Mouse (Mus musculus): ENCODE data around the gene Tspan8.
"Not testable (repeated sequence)": the region's sequence is repeated elsewhere in the genome, so short reads cannot be mapped to it uniquely, and the experiment has no call there.

Gene Tspan8

DNA sequence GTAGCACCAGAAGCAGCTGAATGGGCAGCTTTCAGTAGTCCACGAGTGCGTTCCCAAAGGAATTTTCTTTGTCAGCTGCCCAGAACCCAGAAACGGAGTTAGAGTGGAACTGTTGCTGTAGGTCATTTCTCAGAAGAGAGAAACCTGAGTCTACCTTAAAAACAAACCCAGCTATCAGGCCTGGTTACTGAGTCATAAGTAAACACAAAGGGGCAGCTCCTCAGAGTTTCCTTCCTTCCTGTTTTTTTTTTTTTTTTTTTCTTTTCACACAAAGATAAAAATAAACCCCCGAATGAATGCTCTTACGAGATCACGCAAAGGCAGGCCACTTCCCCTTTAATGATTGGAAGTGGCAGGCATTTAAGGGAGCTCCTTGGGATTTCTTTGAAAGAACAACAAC is at the start of gene Tspan8:
Tspan8 (plus strand) TSS at position 322 of the 400 bp plus-strand sequence.
- DNase-seq (ENCODE audit: extremely low read depth, low read depth): peak; percentile 65

DNA sequence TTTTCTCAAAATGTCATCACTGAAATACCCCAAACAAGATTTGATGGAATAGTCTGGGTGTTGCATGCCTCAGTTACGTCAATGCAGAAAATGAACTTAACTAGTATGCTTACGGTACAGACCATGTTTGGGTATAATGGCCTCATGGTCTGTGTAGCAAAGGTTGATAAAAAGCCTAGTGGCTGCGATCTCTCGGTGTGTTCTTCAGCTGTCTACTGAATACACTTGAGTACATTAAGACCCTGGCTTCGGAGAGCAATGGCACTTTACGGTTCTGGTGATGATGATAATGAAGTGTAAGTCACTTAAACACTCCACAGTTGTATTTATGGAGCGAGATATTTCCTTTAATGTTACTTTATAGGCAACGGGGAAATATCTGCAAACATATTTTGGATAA is 46.6 kb upstream of the Tspan8 start:
- no peak for DNase-seq (ENCODE audit: extremely low read depth, low read depth)

DNA sequence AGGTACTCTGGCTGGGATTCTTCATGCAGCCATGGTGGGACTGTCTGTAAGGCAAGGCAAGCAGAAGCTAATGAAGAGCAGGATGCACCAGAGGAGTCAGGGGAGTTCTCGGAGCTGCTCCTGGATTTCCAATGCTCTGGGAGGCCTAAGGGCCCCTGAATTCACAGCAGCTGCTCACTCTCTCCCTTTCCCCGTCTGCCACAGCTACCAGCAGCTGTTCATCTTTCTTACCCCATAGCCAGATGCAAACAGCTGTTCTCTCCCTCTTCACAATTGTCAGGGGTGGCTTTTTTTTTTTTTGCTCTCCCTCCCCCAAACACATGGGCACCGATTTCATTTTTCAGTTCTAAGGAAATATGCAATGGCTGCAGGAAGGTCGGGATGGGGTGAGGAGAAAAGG is 42.2 kb upstream of the Tspan8 start:
- DNase-seq (ENCODE audit: extremely low read depth, low read depth): no peak

DNA sequence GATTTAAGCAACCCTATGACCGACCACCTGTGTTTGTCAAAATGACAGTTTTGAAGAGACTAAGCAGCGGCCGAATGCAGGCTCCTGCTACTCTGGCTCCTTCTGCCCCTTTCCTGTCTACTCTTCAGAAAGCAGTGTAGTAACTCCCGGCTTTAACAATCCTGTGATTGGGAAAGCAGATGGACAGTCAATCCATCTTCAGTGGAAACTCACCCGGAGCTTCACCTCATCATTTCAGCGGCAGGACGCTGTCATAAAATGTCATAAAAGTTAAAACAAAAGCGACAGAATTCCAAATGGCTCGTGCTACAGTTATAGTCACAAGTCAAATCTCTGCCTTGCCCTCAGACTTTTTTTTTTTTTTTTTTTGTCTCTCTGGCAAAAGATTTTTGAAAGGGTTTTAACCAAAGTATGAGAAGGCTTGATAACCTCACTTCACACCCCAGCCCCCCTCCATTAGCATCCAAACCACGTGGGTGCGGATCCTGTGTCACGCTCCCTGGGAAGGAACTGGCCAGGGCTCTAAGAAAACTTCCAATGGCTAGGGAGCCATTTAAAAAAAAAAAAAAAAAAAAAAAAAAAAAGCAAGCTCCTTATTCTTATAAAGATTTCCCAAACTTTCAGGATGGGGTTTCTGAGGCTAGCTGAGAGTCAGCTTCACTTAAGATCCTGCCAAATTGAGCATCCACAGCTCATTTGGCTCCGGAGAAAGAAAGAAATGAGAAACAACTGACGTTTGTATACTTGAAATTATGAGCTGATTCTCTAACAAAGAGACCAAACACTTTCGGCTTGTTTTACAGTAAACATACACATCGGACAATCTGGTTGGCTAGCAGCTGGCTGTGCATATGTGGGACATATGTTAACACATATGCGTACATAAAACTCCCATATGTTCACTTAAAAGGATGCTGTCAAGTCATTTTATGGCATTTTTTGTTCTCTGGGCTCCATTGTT is 40.4 kb upstream of the Tspan8 start:
- no peak for DNase-seq (ENCODE audit: extremely low read depth, low read depth)

- DNase-seq (ENCODE audit: extremely low read depth, low read depth): no peak
These were observed 39.3 kb upstream of the Tspan8 start for GRCm38 (mm10) chr10:115777366-115777765.

- no peak for DNase-seq (ENCODE audit: extremely low read depth, low read depth)
These were observed 38.0 kb upstream of the Tspan8 start for GRCm38 (mm10) chr10:115778624-115779023.

DNA sequence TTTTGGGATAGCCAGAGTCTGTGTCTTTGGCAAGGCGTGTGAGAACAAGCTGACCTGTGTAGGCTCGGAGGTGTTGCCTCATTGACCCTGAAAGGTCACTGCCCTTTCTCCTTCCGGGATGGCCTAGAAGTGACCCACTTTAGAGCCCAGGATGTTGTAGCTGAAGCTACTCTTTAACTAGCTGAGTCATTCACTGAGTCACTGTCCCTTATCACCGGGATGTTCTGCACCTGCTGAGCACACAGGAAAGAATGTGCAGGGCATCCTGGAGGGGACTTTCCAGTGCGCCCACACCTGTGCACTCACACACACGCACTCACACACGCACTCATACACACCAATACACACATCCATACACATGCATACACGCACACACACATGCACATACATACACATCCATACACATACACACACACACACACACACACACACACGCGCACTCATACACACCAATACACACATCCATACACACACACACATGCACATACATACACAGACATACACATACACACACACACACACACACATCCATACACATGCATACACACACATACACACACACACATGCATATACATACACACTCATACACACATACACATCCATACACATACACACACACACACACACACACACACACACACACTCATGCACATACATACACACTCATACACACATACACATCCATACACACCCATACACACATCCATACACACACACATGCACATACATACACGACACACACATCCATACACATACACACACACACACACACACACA is 36.2 kb upstream of the Tspan8 start:
- DNase-seq (ENCODE audit: extremely low read depth, low read depth): no peak

DNA sequence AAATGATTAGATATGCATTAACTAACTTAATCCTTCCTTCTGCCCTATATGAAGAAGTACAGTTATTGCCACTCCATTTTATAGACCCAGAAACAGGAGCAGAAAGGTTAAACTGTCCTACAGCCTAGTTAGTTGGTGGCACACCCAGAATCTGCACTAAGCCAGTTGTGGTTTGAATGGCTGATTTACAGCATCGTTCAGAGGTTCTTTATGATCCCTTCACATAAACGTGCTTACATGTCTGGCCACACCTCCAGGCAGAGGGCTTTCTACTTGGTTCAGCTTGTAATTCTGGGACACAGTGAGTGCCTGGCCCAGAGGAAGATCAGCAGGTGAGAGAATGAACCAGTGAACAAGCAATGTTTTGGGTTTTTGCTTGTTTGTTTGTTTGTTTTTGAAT is 33.4 kb upstream of the Tspan8 start:
- no peak for DNase-seq (ENCODE audit: extremely low read depth, low read depth)

- no peak for DNase-seq (ENCODE audit: extremely low read depth, low read depth)
These were observed 25.8 kb upstream of the Tspan8 start for GRCm38 (mm10) chr10:115790788-115791187.

DNA sequence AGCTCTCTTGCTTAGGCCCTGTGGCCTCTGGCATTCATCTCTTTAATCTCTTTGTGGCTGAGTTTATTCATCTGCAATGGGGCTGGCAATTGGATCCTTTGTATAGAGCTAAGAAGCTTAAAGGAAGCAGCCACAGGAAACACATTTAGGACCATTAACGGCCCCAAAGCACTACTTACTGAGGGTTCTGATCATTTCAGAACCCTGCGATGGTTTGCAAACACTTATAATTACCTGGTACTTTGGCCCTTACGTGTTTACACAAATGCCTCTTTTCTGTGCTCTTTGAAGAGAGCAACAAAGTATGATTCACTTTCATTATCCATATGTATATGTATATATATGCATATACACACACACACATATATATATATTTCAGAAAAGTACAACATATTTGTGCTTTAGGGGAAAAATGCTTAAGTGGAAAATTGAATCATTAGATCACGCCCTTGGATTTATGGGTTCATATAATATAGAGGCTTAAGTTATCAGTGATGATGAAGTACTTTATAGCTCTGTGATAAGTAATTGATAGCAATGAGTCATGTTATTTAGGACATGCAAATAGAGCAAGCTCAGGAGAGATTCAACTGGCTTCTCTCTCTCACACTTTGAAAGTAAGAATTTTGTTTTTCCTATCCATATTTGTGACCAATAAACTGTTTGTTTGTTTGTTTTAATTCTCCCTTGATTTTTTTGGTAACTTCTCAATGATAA is 20.4 kb upstream of the Tspan8 start:
- DNase-seq (ENCODE audit: extremely low read depth, low read depth): no peak

GRCm38 (mm10) chr10:115801464-115801863 is 15.2 kb upstream of the Tspan8 start:
- DNase-seq (ENCODE audit: extremely low read depth, low read depth): no peak

DNA sequence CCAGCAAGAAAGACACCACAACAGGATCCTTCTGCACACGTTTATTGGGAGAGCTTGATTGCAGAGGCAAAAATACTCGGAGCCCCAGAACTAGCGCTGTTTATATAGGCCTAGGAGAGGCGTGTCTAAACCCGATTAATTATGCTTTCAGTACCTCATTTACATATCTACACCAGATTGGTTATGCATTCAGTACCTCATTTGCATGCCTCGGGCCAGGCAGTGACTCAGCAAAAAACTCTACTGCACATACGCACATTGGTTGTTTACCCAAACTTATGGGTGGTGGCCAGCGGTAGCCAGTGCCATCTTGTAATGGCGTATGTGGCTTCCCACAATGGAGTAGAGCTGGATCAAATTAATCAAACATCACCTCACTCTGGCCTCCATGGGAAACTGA is 13.6 kb upstream of the Tspan8 start:
- DNase-seq (ENCODE audit: extremely low read depth, low read depth): not testable (repeated sequence)

GRCm38 (mm10) chr10:115803765-115804164 is 12.9 kb upstream of the Tspan8 start:
- peak; percentile 71 for DNase-seq (ENCODE audit: extremely low read depth, low read depth)

- peak; percentile 84 for DNase-seq (ENCODE audit: extremely low read depth, low read depth)
These were observed 10.6 kb upstream of the Tspan8 start for GRCm38 (mm10) chr10:115805987-115806386.

DNA sequence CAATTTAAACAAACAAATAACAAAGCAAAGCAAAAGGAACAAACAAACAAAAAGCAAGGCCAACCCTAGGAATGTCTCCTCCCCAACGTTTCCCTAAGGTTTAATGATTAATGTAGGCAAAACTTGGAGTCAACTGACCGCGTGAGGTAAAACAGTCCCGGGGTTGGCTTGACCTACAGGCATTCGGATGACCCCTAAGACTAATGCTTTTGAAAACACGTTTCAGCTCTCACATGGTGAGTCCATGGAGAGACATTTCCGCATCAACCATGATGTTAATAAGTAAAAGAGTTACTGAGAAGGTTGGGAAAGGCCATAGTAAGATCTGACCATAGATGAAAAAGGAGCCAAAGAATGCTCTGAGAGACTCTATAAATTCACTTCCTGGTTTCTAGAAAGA is 7.5 kb upstream of the Tspan8 start:
- no peak for DNase-seq (ENCODE audit: extremely low read depth, low read depth)

- DNase-seq (ENCODE audit: extremely low read depth, low read depth): no peak
These were observed 5.1 kb upstream of the Tspan8 start for GRCm38 (mm10) chr10:115811519-115811918.

- DNase-seq (ENCODE audit: extremely low read depth, low read depth): no peak
These were observed 1.8 kb upstream of the Tspan8 start for GRCm38 (mm10) chr10:115814878-115815277.

DNA sequence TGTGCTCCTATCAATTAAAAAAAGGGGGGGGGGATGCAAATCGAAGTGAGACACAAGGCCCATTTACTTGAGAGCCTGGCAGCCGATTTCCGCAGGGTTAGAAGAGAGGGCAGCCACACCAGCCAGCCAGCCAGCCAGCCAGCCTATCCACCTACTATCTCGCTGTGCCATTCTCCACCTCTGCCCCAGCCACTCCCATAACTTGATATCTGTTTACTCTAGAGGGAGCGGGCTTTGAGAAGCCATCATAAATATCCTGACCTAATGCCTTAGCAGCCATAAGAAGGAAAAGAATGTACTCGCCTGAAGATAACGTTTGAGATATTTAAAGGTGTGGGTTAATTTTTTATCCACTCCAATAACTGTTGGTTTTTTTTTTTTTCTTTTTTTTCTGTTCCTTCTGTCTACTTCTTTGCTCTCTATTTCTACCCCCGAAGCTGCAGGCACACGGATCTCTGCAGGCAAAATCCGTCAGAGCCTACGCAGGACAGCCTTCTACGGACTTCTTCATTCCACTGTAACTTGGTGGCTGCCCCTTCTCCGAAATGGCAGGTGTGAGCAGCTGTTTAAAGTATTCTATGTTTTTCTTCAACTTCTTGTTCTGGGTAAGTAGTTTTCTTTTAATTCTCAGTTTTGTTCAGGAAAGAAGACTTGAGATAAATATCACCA is 558 bp downstream of the Tspan8 start:
- peak; percentile 59 for DNase-seq (ENCODE audit: extremely low read depth, low read depth)

GRCm38 (mm10) chr10:115825289-115825688 is 8.7 kb downstream of the Tspan8 start:
- no peak for DNase-seq (ENCODE audit: extremely low read depth, low read depth)

GRCm38 (mm10) chr10:115828872-115829271 is 12.2 kb downstream of the Tspan8 start:
- DNase-seq (ENCODE audit: extremely low read depth, low read depth): no peak

DNA sequence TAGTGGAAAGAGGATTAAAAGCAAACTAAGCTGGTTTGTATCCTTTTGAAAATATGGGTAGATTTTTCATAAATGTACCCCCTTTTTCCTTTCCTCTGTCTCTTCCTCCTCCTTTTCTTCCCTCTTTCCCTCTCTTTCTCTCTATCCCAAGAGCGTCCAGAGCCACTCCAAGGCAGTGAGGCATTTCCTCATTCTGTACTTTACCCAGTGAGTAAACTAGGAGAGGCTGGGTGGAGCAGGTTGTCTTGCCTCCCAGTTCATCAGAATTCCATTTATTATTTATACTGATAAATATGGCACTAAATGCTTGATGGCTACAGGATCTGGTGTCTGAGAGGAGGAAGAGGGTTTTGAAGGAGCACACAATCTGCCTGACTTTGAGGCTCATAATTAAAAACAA is 13.1 kb downstream of the Tspan8 start:
- DNase-seq (ENCODE audit: extremely low read depth, low read depth): no peak

Measured in MEL-GATA-1-ER (cell line).